Mouse (Mus musculus) thymus, postnatal 25 days (tissue): Measurements from ENCODE around the gene Slc25a13.
"Not testable (repeated sequence)": the region's sequence is repeated elsewhere in the genome, so short reads cannot be mapped to it uniquely, and the experiment has no call there.

Experiments
- DNase-seq: peaks from one replicate; pipeline ENCODE4 v3.0.0; 2022

The Slc25a13 gene

GRCm38 (mm10) chr6:6201977-6202376 lies 15.0 kb downstream of the Slc25a13 start:
- DNase-seq = no peak

GRCm38 (mm10) chr6:6199138-6199870 lies 17.7 kb downstream of the Slc25a13 start:
- DNase-seq = no peak

GRCm38 (mm10) chr6:6198056-6198455 lies 18.9 kb downstream of the Slc25a13 start:
- not testable (repeated sequence) for DNase-seq

- no peak for DNase-seq
Observed at GRCm38 (mm10) chr6:6197339-6197738, 19.6 kb downstream of the Slc25a13 start.

- no peak for DNase-seq
Observed at GRCm38 (mm10) chr6:6196527-6196926, 20.4 kb downstream of the Slc25a13 start.

GRCm38 (mm10) chr6:6194831-6195230 lies 22.1 kb downstream of the Slc25a13 start:
- DNase-seq = no peak

GRCm38 (mm10) chr6:6193906-6194305 lies 23.1 kb downstream of the Slc25a13 start:
- DNase-seq = no peak

GRCm38 (mm10) chr6:6192413-6192812 lies 24.6 kb downstream of the Slc25a13 start:
- DNase-seq = no peak

- DNase-seq = no peak
Observed at GRCm38 (mm10) chr6:6191596-6192337, 25.2 kb downstream of the Slc25a13 start.

- no peak for DNase-seq
Observed at GRCm38 (mm10) chr6:6188970-6189369, 28.0 kb downstream of the Slc25a13 start.

GRCm38 (mm10) chr6:6186468-6186867 lies 30.5 kb downstream of the Slc25a13 start:
- no peak for DNase-seq

GRCm38 (mm10) chr6:6185735-6186068 lies 31.3 kb downstream of the Slc25a13 start:
- no peak for DNase-seq

GRCm38 (mm10) chr6:6184921-6185734 lies 31.8 kb downstream of the Slc25a13 start:
- DNase-seq = no peak

- no peak for DNase-seq
Observed at GRCm38 (mm10) chr6:6183601-6184000, 33.4 kb downstream of the Slc25a13 start.

GRCm38 (mm10) chr6:6182191-6182590 lies 34.8 kb downstream of the Slc25a13 start:
- DNase-seq = no peak

GRCm38 (mm10) chr6:6178341-6178740 lies 38.6 kb downstream of the Slc25a13 start:
- DNase-seq = not testable (repeated sequence)

GRCm38 (mm10) chr6:6175350-6175971 lies 41.5 kb downstream of the Slc25a13 start:
- no peak for DNase-seq

GRCm38 (mm10) chr6:6173935-6174561 lies 42.9 kb downstream of the Slc25a13 start:
- DNase-seq = no peak

GRCm38 (mm10) chr6:6173166-6173934 lies 43.6 kb downstream of the Slc25a13 start:
- no peak for DNase-seq

GRCm38 (mm10) chr6:6168566-6169134 lies 48.3 kb downstream of the Slc25a13 start:
- no peak for DNase-seq
